Mouse (Mus musculus) heart, postnatal 0 days (tissue): ENCODE measurements at regions not wholly inside any gene's neighbourhood (a gene's known extent, or its start where the extent isn't known, plus 50 kb on each side); places are given as distances from the start of the nearest gene placed in this dataset.

Source experiments
- ATAC-seq: fragments of 200-750 bp; cut with Nextera tagmentation; 2 replicates; pipeline ENCODE4 v1.8.0; 2017; ENCODE audit warnings: low read depth, moderate number of reproducible peaks, moderate library complexity; ENCODE audit not compliant: insufficient read depth
- DNase-seq: peaks from one replicate; pipeline ENCODE4 v3.0.0-alpha.2; 2016; ENCODE audit warnings: low spot score
- H3K27ac ChIP-seq: fragments of 300-500 bp; sonication (generic); 2 replicates; pipeline ENCODE4 v1.5.1; 2014; ENCODE audit warnings: low read depth, mild to moderate bottlenecking
- H3K27me3 ChIP-seq: fragments of 300-500 bp; sonication (generic); 2 replicates; pipeline ENCODE4 v1.6.1; 2014; ENCODE audit warnings: low read length, mixed read lengths; ENCODE audit not compliant: control insufficient read depth, insufficient read depth
- H3K36me3 ChIP-seq: fragments of 300-500 bp; sonication (generic); replicated peaks from 2 replicates; pipeline ENCODE4 v1.6.1; 2014; ENCODE audit warnings: low read length, mixed read lengths; ENCODE audit not compliant: control insufficient read depth, insufficient read depth
- H3K4me1 ChIP-seq: fragments of 300-500 bp; sonication (generic); 2 replicates; pipeline ENCODE4 v1.6.1; 2014; ENCODE audit warnings: antibody characterized with exemption; ENCODE audit not compliant: control insufficient read depth, insufficient read depth
- H3K4me2 ChIP-seq: fragments of 300-500 bp; sonication (generic); 2 replicates; pipeline ENCODE4 v1.6.1; 2014; ENCODE audit warnings: low read depth, mild to moderate bottlenecking, low read length, moderate library complexity
- H3K4me3 ChIP-seq: fragments of 300-500 bp; sonication (generic); 2 replicates; pipeline ENCODE4 v1.5.1; 2014; ENCODE audit warnings: low read depth, low read length
- H3K9ac ChIP-seq: fragments of 300-500 bp; sonication (generic); replicated peaks from 2 replicates; pipeline ENCODE4 v1.6.1; 2014; ENCODE audit warnings: low read depth, low read length, mixed read lengths
- H3K9me3 ChIP-seq: fragments of 300-500 bp; sonication (generic); replicated peaks from 2 replicates; pipeline ENCODE4 v1.6.1; 2016; ENCODE audit warnings: low read length; ENCODE audit not compliant: control insufficient read depth
- CTCF ChIP-seq: IDR thresholded peaks from 2 replicates; pipeline ENCODE4 v1.5.1; 2016; ENCODE audit warnings: antibody characterized with exemption, control low read depth, low read depth
- EP300 ChIP-seq: IDR thresholded peaks from 2 replicates; pipeline ENCODE4 v1.6.1; 2016; ENCODE audit warnings: antibody characterized with exemption, low read depth
- WGBS: fragments of 180-500 bp; shearing (Covaris S2); extraction: QIAGEN DNeasy Blood & Tissue Kit; methylation state at CpG from one replicate; pipeline ENCODE4 v1.1.7; 2014; 5-methylcytosine and 5-hydroxymethylcytosine counted together

- Histone ChIP-seq H3K27me3 (no peaks in the 10 kb centered on the region), H3K4me3 (no peak overlapping the region), H3K9ac (no peak overlapping the region), H3K9me3 (no peaks in the 10 kb centered on the region), H3K4me1 (no peaks in the 10 kb centered on the region), H3K36me3 (no peaks in the 10 kb centered on the region), H3K4me2 (no peak overlapping the region), H3K27ac (no peak overlapping the region)
- TF ChIP-seq CTCF = no peak
- TF ChIP-seq EP300 = no peak
- DNase-seq (peak; percentile 38), ATAC-seq (peak; percentile 85)
- WGBS = 40% methylated on average over 15 of the region's 15 CpGs
These were observed 194.7 kb downstream of the Ackr3 start for GRCm38 (mm10) chr1:90398396-90398975.

- no peak overlapping the region for H3K9ac ChIP-seq
- no peaks in the 10 kb centered on the region for H3K4me1 ChIP-seq
- H3K27me3 ChIP-seq = no peaks in the 10 kb centered on the region
- TF ChIP-seq EP300 (no peak), CTCF (no peak)
- no peaks in the 10 kb centered on the region for H3K36me3 ChIP-seq
- 76% methylated on average over 6 of the region's 6 CpGs for WGBS
- no peak overlapping the region for H3K4me3 ChIP-seq
- ATAC-seq (no peak), DNase-seq (no peak)
- H3K27ac ChIP-seq = no peak overlapping the region
- H3K4me2 ChIP-seq = no peak overlapping the region
- no peaks in the 10 kb centered on the region for H3K9me3 ChIP-seq
These were observed 199.3 kb downstream of the Ackr3 start for GRCm38 (mm10) chr1:90403057-90403456.

- ATAC-seq = no peak
- Histone ChIP-seq H3K9me3 (no peaks in the 10 kb centered on the region), H3K27ac (no peak overlapping the region), H3K4me1 (no peaks in the 10 kb centered on the region), H3K36me3 (no peaks in the 10 kb centered on the region), H3K27me3 (no peaks in the 10 kb centered on the region), H3K9ac (no peak overlapping the region), H3K4me3 (no peak overlapping the region), H3K4me2 (no peak overlapping the region)
- TF ChIP-seq EP300 (no peak), CTCF (no peak)
- 67% methylated on average over 6 of the region's 6 CpGs for WGBS
- DNase-seq = no peak
These were observed 197.9 kb upstream of the Cops8 start for GRCm38 (mm10) chr1:90404717-90405487.

GRCm38 (mm10) chr1:90406663-90407062 lies 196.1 kb upstream of the Cops8 start:
- WGBS = 80% methylated on average over 6 of the region's 6 CpGs
- Histone ChIP-seq H3K4me2 (no peak overlapping the region), H3K9me3 (no peaks in the 10 kb centered on the region), H3K9ac (no peak overlapping the region), H3K27ac (no peak overlapping the region), H3K4me3 (no peak overlapping the region), H3K27me3 (no peaks in the 10 kb centered on the region), H3K36me3 (no peaks in the 10 kb centered on the region), H3K4me1 (no peaks in the 10 kb centered on the region)
- TF ChIP-seq CTCF (no peak), EP300 (no peak)
- no peak for DNase-seq
- ATAC-seq = no peak

- ATAC-seq (no peak), DNase-seq (no peak)
- Histone ChIP-seq H3K4me3 (no peak overlapping the region), H3K4me2 (no peak overlapping the region), H3K36me3 (no peaks in the 10 kb centered on the region), H3K27me3 (no peaks in the 10 kb centered on the region), H3K9me3 (no peaks in the 10 kb centered on the region), H3K27ac (no peak overlapping the region), H3K4me1 (no peaks in the 10 kb centered on the region), H3K9ac (no peak overlapping the region)
- 79% methylated on average over 16 of the region's 16 CpGs for WGBS
- TF ChIP-seq CTCF (no peak), EP300 (no peak)
These were observed 194.1 kb upstream of the Cops8 start for GRCm38 (mm10) chr1:90408504-90409215.
